Mouse (Mus musculus): ENCODE measurements around the gene Sestd1. TPM values are rescaled to one million over a fixed set of nuclear protein-coding genes. Genes with fewer than 3 reads are reported as not detected.

The Sestd1 gene
- total RNA-seq, 1 experiment from 2014 or later, result 1.0 TPM

GRCm38 (mm10) chr2:77162135-77162534 lies 118.3 kb downstream of the Sestd1 start:
- ATAC-seq (ENCODE audit: extremely low read depth, insufficient number of reproducible peaks, low FRiP score, poor library complexity, severe bottlenecking), result no peak

- no peak for ATAC-seq (ENCODE audit: extremely low read depth, insufficient number of reproducible peaks, low FRiP score, poor library complexity, severe bottlenecking)
Measured at GRCm38 (mm10) chr2:77157546-77157945, 122.8 kb downstream of the Sestd1 start.

GRCm38 (mm10) chr2:77154080-77154479 lies 126.3 kb downstream of the Sestd1 start:
- ATAC-seq (ENCODE audit: extremely low read depth, insufficient number of reproducible peaks, low FRiP score, poor library complexity, severe bottlenecking), result no peak

- ATAC-seq (ENCODE audit: extremely low read depth, insufficient number of reproducible peaks, low FRiP score, poor library complexity, severe bottlenecking), result no peak
Measured at GRCm38 (mm10) chr2:77151255-77151654, 129.1 kb downstream of the Sestd1 start.

GRCm38 (mm10) chr2:77149576-77149975 lies 130.8 kb downstream of the Sestd1 start:
- no peak for ATAC-seq (ENCODE audit: extremely low read depth, insufficient number of reproducible peaks, low FRiP score, poor library complexity, severe bottlenecking)

- no peak for ATAC-seq (ENCODE audit: extremely low read depth, insufficient number of reproducible peaks, low FRiP score, poor library complexity, severe bottlenecking)
Measured at GRCm38 (mm10) chr2:77148215-77148614, 132.2 kb downstream of the Sestd1 start.

- no peak for ATAC-seq (ENCODE audit: extremely low read depth, insufficient number of reproducible peaks, low FRiP score, poor library complexity, severe bottlenecking)
Measured at GRCm38 (mm10) chr2:77146968-77147367, 133.4 kb downstream of the Sestd1 start.

GRCm38 (mm10) chr2:77146291-77146690 lies 134.1 kb downstream of the Sestd1 start:
- no peak for ATAC-seq (ENCODE audit: extremely low read depth, insufficient number of reproducible peaks, low FRiP score, poor library complexity, severe bottlenecking)

GRCm38 (mm10) chr2:77143536-77143935 lies 136.9 kb downstream of the Sestd1 start:
- ATAC-seq (ENCODE audit: extremely low read depth, insufficient number of reproducible peaks, low FRiP score, poor library complexity, severe bottlenecking), result no peak

GRCm38 (mm10) chr2:77138879-77139278 lies 141.5 kb downstream of the Sestd1 start:
- ATAC-seq (ENCODE audit: extremely low read depth, insufficient number of reproducible peaks, low FRiP score, poor library complexity, severe bottlenecking), result no peak

- ATAC-seq (ENCODE audit: extremely low read depth, insufficient number of reproducible peaks, low FRiP score, poor library complexity, severe bottlenecking), result no peak
Measured at GRCm38 (mm10) chr2:77134906-77135305, 145.5 kb downstream of the Sestd1 start.

- ATAC-seq (ENCODE audit: extremely low read depth, insufficient number of reproducible peaks, low FRiP score, poor library complexity, severe bottlenecking), result no peak
Measured at GRCm38 (mm10) chr2:77133407-77133806, 147.0 kb downstream of the Sestd1 start.

Other genes with a start within 250 kb of the Sestd1 start
- gene Ccdc141, start 110.0 kb downstream of the Sestd1 start, total RNA-seq (2017), result 0.25 TPM in 1 of 2 replicates, not detected in the other